Mouse (Mus musculus) heart, embryonic 11.5 days (tissue): ENCODE measurements around the gene Arhgef28. TPM values are rescaled to one million over a fixed set of nuclear protein-coding genes. Genes with fewer than 3 reads are reported as not detected.
"Not testable (repeated sequence)": the region's sequence is repeated elsewhere in the genome, so short reads cannot be mapped to it uniquely, and the experiment has no call there.

Experiments used
- ATAC-seq: fragments of 200-750 bp; cut with Nextera tagmentation; replicated peaks from 2 replicates; pipeline ENCODE4 v1.8.0; 2017; ENCODE audit warnings: moderate library complexity; ENCODE audit not compliant: insufficient number of reproducible peaks, low FRiP score, low TSS enrichment
- H3K27ac ChIP-seq: fragments of 300-500 bp; sonication (generic); 2 replicates; pipeline ENCODE4 v1.5.1; 2014; ENCODE audit warnings: mild to moderate bottlenecking, low read depth, low read length
- H3K27me3 ChIP-seq: fragments of 300-500 bp; sonication (generic); 2 replicates; pipeline ENCODE4 v1.6.1; 2014; ENCODE audit warnings: mild to moderate bottlenecking, low read length, mixed read lengths; ENCODE audit not compliant: control insufficient read depth, insufficient read depth
- H3K36me3 ChIP-seq: fragments of 300-500 bp; sonication (generic); 2 replicates; pipeline ENCODE4 v1.6.1; 2014; ENCODE audit warnings: mild to moderate bottlenecking, low read length, moderate library complexity, mixed read lengths; ENCODE audit not compliant: control insufficient read depth, insufficient read depth
- H3K4me1 ChIP-seq: fragments of 300-500 bp; sonication (generic); 2 replicates; pipeline ENCODE4 v1.6.1; 2014; ENCODE audit warnings: low read length; ENCODE audit not compliant: control insufficient read depth, insufficient read depth
- H3K4me2 ChIP-seq: fragments of 300-500 bp; sonication (generic); 2 replicates; pipeline ENCODE4 v1.6.1; 2014; ENCODE audit warnings: mild to moderate bottlenecking, moderate library complexity
- H3K4me3 ChIP-seq: fragments of 300-500 bp; sonication (generic); 2 replicates; pipeline ENCODE4 v1.5.1; 2014; ENCODE audit warnings: low read depth, low read length
- H3K9ac ChIP-seq: fragments of 300-500 bp; sonication (generic); 2 replicates; pipeline ENCODE4 v1.6.1; 2014; ENCODE audit warnings: mild to moderate bottlenecking, low read depth, low read length, moderate library complexity
- H3K9me3 ChIP-seq: fragments of 300-500 bp; sonication (generic); replicated peaks from 2 replicates; pipeline ENCODE4 v1.6.1; 2016; ENCODE audit warnings: low read length; ENCODE audit not compliant: control insufficient read depth
- WGBS: fragments of 180-500 bp; shearing (Covaris S2); extraction: QIAGEN DNeasy Blood & Tissue Kit; methylation state at CpG from one replicate; pipeline ENCODE4 v1.1.7; 2014; ENCODE audit not compliant: insufficient replicate concordance; 5-methylcytosine and 5-hydroxymethylcytosine counted together
- polyA plus RNA-seq: library from polyadenylated mRNA; unstranded; fragments of >200 nt; fragmentation: Nextera tagmentation; extraction: Ambion mirVana; gene quantifications from 2 replicates; pipeline ENCODE4 v1.2.1, GENCODE M21; 2014

Arhgef28 gene
- polyA plus RNA-seq, 1 experiment from 2014 or later, result 11.0 TPM

- 73% methylated on average over 4 of the region's 4 CpGs for WGBS
- Histone ChIP-seq H3K4me1 (0 out of 2 replicates have a peak, but pooled peaks cover 3% of the 10 kb centered on the region), H3K27me3 (no peaks in the 10 kb centered on the region), H3K4me2 (no peak overlapping the region), H3K9me3 (no peaks in the 10 kb centered on the region), H3K9ac (no peak overlapping the region), H3K36me3 (no peaks in the 10 kb centered on the region), H3K4me3 (no peak overlapping the region), H3K27ac (no peak overlapping the region)
- no peak for ATAC-seq
Measured at GRCm38 (mm10) chr13:98115051-98115450, 91.2 kb downstream of the Arhgef28 start.

- H3K4me2 ChIP-seq, result no peak overlapping the region
- no peak for ATAC-seq
- no peaks in the 10 kb centered on the region for H3K9me3 ChIP-seq
- no peak overlapping the region for H3K27ac ChIP-seq
- 64% methylated on average over 7 of the region's 7 CpGs for WGBS
- H3K36me3 ChIP-seq, result no peaks in the 10 kb centered on the region
- no peaks in the 10 kb centered on the region for H3K4me1 ChIP-seq
- H3K27me3 ChIP-seq, result no peaks in the 10 kb centered on the region
- H3K9ac ChIP-seq, result no peak overlapping the region
- H3K4me3 ChIP-seq, result no peak overlapping the region
Measured at GRCm38 (mm10) chr13:98112812-98113503, 93.3 kb downstream of the Arhgef28 start.

- H3K4me3 ChIP-seq, result no peak overlapping the region
- WGBS, result 80% methylated on average over 5 of the region's 5 CpGs
- ATAC-seq, result no peak
- no peaks in the 10 kb centered on the region for H3K4me1 ChIP-seq
- no peaks in the 10 kb centered on the region for H3K36me3 ChIP-seq
- no peaks in the 10 kb centered on the region for H3K9me3 ChIP-seq
- no peak overlapping the region for H3K4me2 ChIP-seq
- no peak overlapping the region for H3K27ac ChIP-seq
- no peaks in the 10 kb centered on the region for H3K27me3 ChIP-seq
- H3K9ac ChIP-seq, result no peak overlapping the region
Measured at GRCm38 (mm10) chr13:98111531-98111930, 94.7 kb downstream of the Arhgef28 start.

- no peak overlapping the region for H3K4me3 ChIP-seq
- no peak overlapping the region for H3K4me2 ChIP-seq
- no peak overlapping the region for H3K9ac ChIP-seq
- H3K27ac ChIP-seq, result no peak overlapping the region
- no peaks in the 10 kb centered on the region for H3K27me3 ChIP-seq
- no peaks in the 10 kb centered on the region for H3K9me3 ChIP-seq
- no peaks in the 10 kb centered on the region for H3K4me1 ChIP-seq
- no peaks in the 10 kb centered on the region for H3K36me3 ChIP-seq
- ATAC-seq, result no peak
- WGBS, result 85% methylated on average over 2 of the region's 2 CpGs
Measured at GRCm38 (mm10) chr13:98111021-98111420, 95.2 kb downstream of the Arhgef28 start.

GRCm38 (mm10) chr13:98108481-98108880, 97.8 kb downstream of the Arhgef28 start:
- WGBS, result 79% methylated on average over 3 of the region's 3 CpGs
- H3K36me3 ChIP-seq, H3K4me3 ChIP-seq, H3K4me2 ChIP-seq, ATAC-seq, H3K27me3 ChIP-seq, H3K9me3 ChIP-seq, H3K4me1 ChIP-seq, H3K9ac ChIP-seq, H3K27ac ChIP-seq: not testable (repeated sequence)

- H3K9me3 ChIP-seq, result no peaks in the 10 kb centered on the region
- H3K36me3 ChIP-seq, result no peaks in the 10 kb centered on the region
- no peak overlapping the region for H3K9ac ChIP-seq
- 71% methylated on average over 2 of the region's 2 CpGs for WGBS
- no peak for ATAC-seq
- H3K4me2 ChIP-seq, result no peak overlapping the region
- no peak overlapping the region for H3K27ac ChIP-seq
- no peak overlapping the region for H3K4me3 ChIP-seq
- H3K4me1 ChIP-seq, result no peaks in the 10 kb centered on the region
- H3K27me3 ChIP-seq, result no peaks in the 10 kb centered on the region
Measured at GRCm38 (mm10) chr13:98107621-98108020, 98.6 kb downstream of the Arhgef28 start.

- H3K36me3 ChIP-seq, result no peaks in the 10 kb centered on the region
- no peak overlapping the region for H3K4me3 ChIP-seq
- no peak overlapping the region for H3K9ac ChIP-seq
- no peak for ATAC-seq
- WGBS, result 62% methylated on average over 4 of the region's 4 CpGs
- H3K27ac ChIP-seq, result no peak overlapping the region
- H3K27me3 ChIP-seq, result no peaks in the 10 kb centered on the region
- no peaks in the 10 kb centered on the region for H3K9me3 ChIP-seq
- no peaks in the 10 kb centered on the region; the same call in 1 of the 2 replicates for H3K4me1 ChIP-seq
- no peak overlapping the region for H3K4me2 ChIP-seq
Measured at GRCm38 (mm10) chr13:98095966-98096365, 110.3 kb downstream of the Arhgef28 start.

- no peak for ATAC-seq
- Histone ChIP-seq H3K9ac (no peak overlapping the region), H3K27me3 (no peaks in the 10 kb centered on the region), H3K9me3 (no peaks in the 10 kb centered on the region), H3K27ac (no peak overlapping the region), H3K4me3 (no peak overlapping the region), H3K36me3 (no peaks in the 10 kb centered on the region), H3K4me1 (no peaks in the 10 kb centered on the region; the same call in 1 of the 2 replicates), H3K4me2 (no peak overlapping the region)
- 61% methylated on average over 3 of the region's 3 CpGs for WGBS
Measured at GRCm38 (mm10) chr13:98094332-98094731, 111.9 kb downstream of the Arhgef28 start.

- no peaks in the 10 kb centered on the region for H3K9me3 ChIP-seq
- no peak for ATAC-seq
- no peaks in the 10 kb centered on the region; the same call in 1 of the 2 replicates for H3K4me1 ChIP-seq
- H3K27me3 ChIP-seq, result no peaks in the 10 kb centered on the region
- no peak overlapping the region for H3K27ac ChIP-seq
- H3K9ac ChIP-seq, result no peak overlapping the region
- 61% methylated on average over 9 of the region's 9 CpGs for WGBS
- no peak overlapping the region for H3K4me3 ChIP-seq
- no peaks in the 10 kb centered on the region for H3K36me3 ChIP-seq
- H3K4me2 ChIP-seq, result no peak overlapping the region
Measured at GRCm38 (mm10) chr13:98093483-98093882, 112.8 kb downstream of the Arhgef28 start.
